Mouse (Mus musculus) kidney, adult 2 months (tissue): ENCODE data around the gene Spn. TPM values are rescaled to one million over a fixed set of nuclear protein-coding genes. Genes with fewer than 3 reads are reported as not detected.

Source experiments
- DNase-seq: peaks from one replicate; pipeline ENCODE4 v3.0.0; 2021
- H3K27ac ChIP-seq: fragments of 200-500 bp; 2 replicates; pipeline ENCODE4 v1.5.1; 2012; ENCODE audit warnings: low read depth, low read length, control low read depth, inconsistent platforms; ENCODE audit not compliant: insufficient read depth
- H3K27me3 ChIP-seq: fragments of 200-500 bp; replicated peaks from 2 replicates; pipeline ENCODE4 v1.6.1; 2012; ENCODE audit warnings: mild to moderate bottlenecking, moderate library complexity, low read length, inconsistent platforms; ENCODE audit not compliant: control insufficient read depth, insufficient read depth
- H3K36me3 ChIP-seq: fragments of 200-500 bp; 2 replicates; pipeline ENCODE4 v1.6.1; 2012; ENCODE audit warnings: mild to moderate bottlenecking, moderate library complexity, low read length, inconsistent platforms; ENCODE audit not compliant: control insufficient read depth, insufficient read depth
- H3K4me1 ChIP-seq: fragments of 200-500 bp; 2 replicates; pipeline ENCODE4 v1.6.1; 2011; ENCODE audit warnings: low read length; ENCODE audit not compliant: control insufficient read depth, insufficient read depth
- H3K4me3 ChIP-seq: fragments of 200-500 bp; 2 replicates; pipeline ENCODE4 v1.5.1; 2011; ENCODE audit warnings: mild to moderate bottlenecking, low read depth, low read length, control low read depth; ENCODE audit not compliant: insufficient read depth
- CTCF ChIP-seq: fragments of 200-500 bp; conservative IDR thresholded peaks from 2 replicates; pipeline ENCODE4 v1.5.1; 2011; ENCODE audit warnings: low read depth, mild to moderate bottlenecking, control low read depth, low read length, moderate library complexity, mixed read lengths; ENCODE audit not compliant: insufficient read depth, insufficient read length
- POLR2A ChIP-seq: fragments of 200-500 bp; IDR thresholded peaks from one replicate; pipeline ENCODE4 v1.6.1; 2011; ENCODE audit warnings: low read depth, low read length, control low read depth
- WGBS: fragments of 180-500 bp; shearing (Covaris S2); methylation state at CpG from one replicate; pipeline ENCODE4 v1.1.7; 2018; 5-methylcytosine and 5-hydroxymethylcytosine counted together
- polyA plus RNA-seq: library from polyadenylated mRNA; depleted of rRNA; stranded (reverse); fragments of >200 nt; gene quantifications from 2 replicates; pipeline ENCODE4 v1.2.3, GENCODE M21; 2012

Gene Spn
- polyA plus RNA-seq, 1 experiment = 5.2 TPM

DNA sequence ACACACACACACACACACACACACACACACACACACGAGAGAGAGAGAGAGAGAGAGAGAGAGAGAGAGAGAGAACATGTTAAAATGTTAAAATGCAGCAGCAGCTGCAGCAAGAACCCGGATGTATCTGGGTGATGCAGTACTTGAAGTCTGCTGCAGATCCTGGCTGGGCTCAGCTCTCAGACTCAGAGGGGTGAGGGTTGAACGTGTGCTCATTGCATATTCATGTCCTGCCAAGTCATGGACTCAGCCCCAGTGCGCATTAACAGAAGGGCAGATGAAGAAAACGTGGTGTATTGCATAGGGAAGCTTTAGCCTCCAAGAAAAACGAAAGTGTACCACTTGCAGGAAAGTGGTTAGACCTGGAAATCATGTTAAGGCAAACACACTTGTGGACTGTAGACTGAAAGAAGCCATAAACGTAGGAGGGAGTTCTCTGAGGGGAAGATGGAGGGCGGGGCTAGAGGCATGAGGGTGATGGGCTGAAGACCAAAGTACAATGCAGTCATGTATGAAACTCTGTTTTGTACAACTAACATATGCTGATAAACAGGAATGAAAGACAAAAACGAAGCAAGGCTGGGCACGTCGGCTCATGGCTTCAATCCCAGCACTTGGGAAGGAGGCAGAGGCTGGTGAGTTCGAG lies 23.9 kb downstream of the Spn start:
- no peak overlapping the region for H3K4me3 ChIP-seq
- DNase-seq = peak; percentile 80
- H3K4me1 ChIP-seq = peaks cover 17% of the 10 kb centered on the region; the same call in 1 of the 2 replicates
- H3K27me3 ChIP-seq = no peaks in the 10 kb centered on the region
- WGBS = 24% methylated on average over 12 of the region's 12 CpGs
- H3K27ac ChIP-seq = peak overlapping the region; percentile 77
- no peak for TF ChIP-seq CTCF
- TF ChIP-seq POLR2A = no peak
- H3K36me3 ChIP-seq = no peaks in the 10 kb centered on the region

DNA sequence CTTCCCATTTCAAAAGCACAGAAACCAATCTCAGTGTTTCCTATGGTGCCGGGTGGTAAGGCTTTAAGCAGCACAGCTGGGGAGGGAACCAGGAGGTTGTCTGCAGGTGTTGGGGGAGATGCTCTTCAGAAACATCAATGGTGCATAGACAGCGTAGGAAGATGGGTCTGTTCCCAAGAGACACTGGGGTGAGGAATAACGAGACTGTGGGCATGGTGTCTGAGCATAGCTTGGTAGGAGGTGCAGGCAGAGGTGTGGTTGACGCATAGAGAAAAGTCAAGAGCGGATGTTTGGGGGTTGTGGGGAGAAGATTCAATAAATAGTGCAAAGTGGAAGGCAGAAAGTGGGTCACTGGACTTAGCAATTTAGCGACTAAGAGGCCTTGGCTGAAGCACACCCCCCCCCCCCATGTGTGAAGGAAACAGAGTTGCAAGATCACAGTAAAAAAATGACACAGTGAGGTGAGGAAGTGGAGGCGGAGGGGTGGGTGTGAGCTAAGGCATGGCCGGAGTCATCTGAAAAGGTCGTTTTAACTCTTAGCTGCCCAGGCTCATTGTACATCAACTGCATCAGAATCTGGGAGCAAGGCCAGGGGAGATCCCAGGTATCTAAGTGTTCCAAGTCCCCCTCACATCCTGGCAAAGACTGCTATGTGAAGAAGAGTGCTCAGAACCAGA lies 24.6 kb downstream of the Spn start:
- Histone ChIP-seq H3K27me3 (no peaks in the 10 kb centered on the region), H3K36me3 (no peaks in the 10 kb centered on the region), H3K4me3 (no peak overlapping the region), H3K4me1 (peaks cover 12% of the 10 kb centered on the region; the same call in 1 of the 2 replicates), H3K27ac (no peak overlapping the region)
- TF ChIP-seq CTCF (no peak), POLR2A (no peak)
- no peak for DNase-seq
- WGBS = 41% methylated on average over 9 of the region's 9 CpGs

DNA sequence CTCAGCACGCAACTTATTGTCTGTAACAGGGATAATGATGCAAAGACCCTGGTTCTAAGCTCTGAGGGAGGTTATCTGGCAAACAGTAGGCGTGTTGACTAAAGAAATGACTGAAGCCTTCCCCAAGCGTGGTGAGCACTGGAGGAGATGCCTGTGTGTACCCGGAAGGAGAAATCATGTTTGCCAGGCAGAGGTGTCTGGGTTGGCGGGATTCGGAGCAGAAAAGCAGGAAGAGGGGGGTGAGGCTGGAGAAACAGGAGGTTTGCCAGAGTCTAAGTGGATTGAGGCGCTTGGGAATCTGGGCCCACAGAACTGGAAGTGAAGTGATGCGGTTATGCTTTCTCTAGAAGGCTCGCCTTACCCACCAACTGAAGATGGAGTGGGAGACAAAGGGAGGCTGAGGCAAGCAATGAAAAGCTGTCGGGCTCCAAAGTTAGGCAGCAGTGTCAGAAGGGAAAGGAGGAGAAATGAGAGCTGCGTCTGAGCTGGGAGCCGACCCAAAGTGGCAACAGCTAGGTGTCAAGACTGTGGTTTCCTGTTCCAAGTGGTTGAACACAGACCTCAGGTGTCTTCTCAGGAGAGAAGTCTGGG lies 25.3 kb downstream of the Spn start:
- 73% methylated on average over 12 of the region's 12 CpGs for WGBS
- no peaks in the 10 kb centered on the region for H3K27me3 ChIP-seq
- DNase-seq = no peak
- H3K4me1 ChIP-seq = peaks cover 7% of the 10 kb centered on the region; the same call in 1 of the 2 replicates
- TF ChIP-seq POLR2A (no peak), CTCF (no peak)
- H3K27ac ChIP-seq = no peak overlapping the region
- no peak overlapping the region for H3K4me3 ChIP-seq
- no peaks in the 10 kb centered on the region for H3K36me3 ChIP-seq

DNA sequence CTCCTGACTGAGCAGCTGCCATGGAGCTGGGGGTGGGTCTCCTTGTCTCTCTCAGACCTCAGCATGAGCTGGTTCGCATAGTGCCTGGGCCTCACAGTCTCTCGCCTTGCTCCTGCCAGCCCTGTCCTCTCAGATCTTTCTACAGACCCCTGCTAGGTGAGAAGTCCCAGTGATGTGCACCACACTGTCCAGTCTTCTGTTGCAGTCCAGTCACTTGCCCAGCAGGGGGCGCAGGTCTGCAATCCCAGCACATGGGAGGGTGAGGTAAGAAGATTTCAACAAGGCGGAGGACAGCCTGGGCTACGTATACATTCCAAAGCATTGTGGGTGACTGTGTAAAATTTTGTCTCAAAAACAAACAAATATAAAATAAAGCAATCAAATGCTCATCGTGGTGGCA lies 26.2 kb downstream of the Spn start:
- TF ChIP-seq POLR2A (no peak), CTCF (peak; percentile 82)
- no peak overlapping the region for H3K4me3 ChIP-seq
- 53% methylated on average over 6 of the region's 6 CpGs for WGBS
- peaks cover 7% of the 10 kb centered on the region; the same call in 1 of the 2 replicates for H3K4me1 ChIP-seq
- peak; percentile 64 for DNase-seq
- no peaks in the 10 kb centered on the region for H3K27me3 ChIP-seq
- H3K27ac ChIP-seq = no peak overlapping the region
- H3K36me3 ChIP-seq = no peaks in the 10 kb centered on the region

DNA sequence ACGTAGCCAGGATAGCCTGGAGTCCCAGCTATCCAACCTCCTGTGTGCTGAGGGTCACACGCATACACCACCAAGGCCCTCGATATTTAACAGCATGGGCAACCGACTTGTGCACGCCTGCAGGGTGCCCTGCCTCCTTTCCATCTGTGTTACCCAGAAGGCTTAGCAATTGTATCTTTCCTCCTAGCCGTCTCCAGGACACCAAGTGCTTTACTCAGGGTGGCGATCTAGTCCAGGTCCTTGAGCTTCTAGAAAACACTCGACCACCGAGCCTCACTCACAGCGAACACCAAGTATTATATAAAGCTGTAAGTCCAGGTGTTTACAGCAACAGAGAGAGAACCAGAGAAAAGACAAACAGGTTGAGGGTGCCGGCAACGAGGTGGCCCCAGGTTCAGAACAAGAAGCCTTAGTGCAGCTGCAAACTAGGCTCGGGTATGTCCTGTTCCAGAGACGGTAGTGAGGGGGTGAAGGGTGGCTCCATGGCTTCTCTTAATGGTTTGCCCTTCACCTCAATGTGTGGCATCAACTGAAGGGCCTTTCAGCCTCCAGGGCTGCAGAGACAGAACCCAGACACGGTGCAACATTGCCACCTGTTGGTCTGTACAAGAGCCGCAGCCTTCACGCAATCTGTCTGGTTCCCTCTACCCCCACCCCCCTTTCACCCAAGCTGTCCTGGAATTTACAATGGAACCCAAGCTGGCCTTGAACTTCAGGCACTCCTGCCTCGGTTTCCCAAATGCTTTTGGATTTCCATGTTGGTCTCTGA lies 27.2 kb downstream of the Spn start:
- 46% methylated on average over 18 of the region's 18 CpGs for WGBS
- no peaks in the 10 kb centered on the region for H3K36me3 ChIP-seq
- H3K27ac ChIP-seq = no peak overlapping the region
- H3K4me3 ChIP-seq = no peak overlapping the region
- peaks cover 7% of the 10 kb centered on the region; the same call in 1 of the 2 replicates for H3K4me1 ChIP-seq
- H3K27me3 ChIP-seq = no peaks in the 10 kb centered on the region
- TF ChIP-seq CTCF = peak; percentile 92
- TF ChIP-seq POLR2A = no peak
- peak; percentile 71 for DNase-seq

DNA sequence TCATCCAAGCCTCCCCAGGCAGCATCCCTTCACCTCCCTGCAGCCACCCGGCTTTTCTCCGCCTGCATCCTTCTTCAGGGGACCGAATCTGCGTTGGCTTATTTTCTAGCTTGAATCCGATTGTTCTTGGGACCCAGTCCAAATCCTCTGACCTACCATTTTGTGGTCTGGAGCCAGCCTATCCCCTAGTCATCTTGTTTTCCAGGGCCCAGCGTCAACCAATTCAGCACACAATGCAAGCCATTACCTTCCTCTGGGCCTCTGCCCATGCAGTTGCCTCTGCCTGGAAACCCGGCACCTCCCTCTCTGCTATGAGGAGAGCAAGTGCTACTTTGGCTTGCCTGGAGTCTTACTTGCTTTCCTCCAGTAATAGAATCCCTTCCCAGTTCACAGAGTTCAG lies 32.1 kb downstream of the Spn start:
- H3K27me3 ChIP-seq = no peaks in the 10 kb centered on the region
- no peaks in the 10 kb centered on the region for H3K36me3 ChIP-seq
- no peak overlapping the region for H3K27ac ChIP-seq
- WGBS = 78% methylated on average over 7 of the region's 7 CpGs
- H3K4me3 ChIP-seq = no peak overlapping the region
- TF ChIP-seq CTCF = no peak
- no peak for TF ChIP-seq POLR2A
- H3K4me1 ChIP-seq = no peaks in the 10 kb centered on the region
- DNase-seq = no peak
